Comparison of ENCODE assay signal across 25 mouse cellular contexts in the genomic region with DNA sequence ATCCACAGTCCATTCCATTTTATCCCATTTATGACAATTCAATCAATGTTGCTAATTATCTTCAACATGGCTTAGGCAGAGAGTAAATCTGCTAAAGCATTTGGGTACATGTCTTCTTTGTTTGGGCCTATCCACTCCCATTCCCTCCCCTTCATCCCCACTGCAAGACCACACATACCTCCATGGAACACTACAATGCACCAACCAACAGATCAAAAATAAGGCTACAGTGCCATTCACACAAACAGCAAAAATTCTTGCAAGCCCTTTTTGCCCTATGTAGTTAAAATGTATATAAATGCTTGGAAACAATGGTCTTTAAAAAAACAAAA.
A peak's percentile ranks its signal among the peaks of the same experiment; 100 is the strongest.
DNase-seq lines count a peak whose midpoint lies in the region; ATAC-seq lines count a peak whose summit lies in the region.
"Had no signal": no experiment of that assay in that cellular context is flagged by ENCODE, and none has a peak within 500 bp of the region (broad histone marks: within the 10 kb centered on the region; RNA-seq: fewer than 3 reads in every experiment).

No protein-coding gene starts in this region.

- no peak overlapping the region for H3K4me3 ChIP-seq in embryonic facial prominence, embryonic 11.5 days (ENCODE audit: low read depth, low read length)
- no peak overlapping the region for H3K4me3 ChIP-seq in embryonic facial prominence, embryonic 10.5 days
- H3K4me3 ChIP-seq in neural tube, embryonic 12.5 days: no peak overlapping the region
- no peak overlapping the region for H3K4me3 ChIP-seq in neural tube, embryonic 15.5 days (replicated peaks)
- no peak overlapping the region for H3K4me3 ChIP-seq in midbrain, embryonic 12.5 days
- no peak overlapping the region for H3K4me3 ChIP-seq in limb, embryonic 10.5 days
- H3K4me3 ChIP-seq: embryonic facial prominence, embryonic 12.5 days; gastrocnemius, adult 2 months; heart, embryonic 15.5 days; left cerebral cortex, adult 2 months; limb, embryonic 15.5 days; megakaryocyte, embryonic 14.5 days had no signal

- no peaks in the 10 kb centered on the region for H3K9me3 ChIP-seq in embryonic facial prominence, embryonic 11.5 days (replicated peaks; ENCODE audit: control insufficient read depth, low read length)
- H3K9me3 ChIP-seq in embryonic facial prominence, embryonic 10.5 days: no peaks in the 10 kb centered on the region
- H3K9me3 ChIP-seq in neural tube, embryonic 12.5 days: no peaks in the 10 kb centered on the region
- H3K9me3 ChIP-seq in neural tube, embryonic 15.5 days (replicated peaks): no peaks in the 10 kb centered on the region
- no peaks in the 10 kb centered on the region for H3K9me3 ChIP-seq in midbrain, embryonic 12.5 days
- no peaks in the 10 kb centered on the region for H3K9me3 ChIP-seq in limb, embryonic 10.5 days (replicated peaks)
- H3K9me3 ChIP-seq: embryonic facial prominence, embryonic 12.5 days; heart, embryonic 15.5 days; limb, embryonic 15.5 days; megakaryocyte, embryonic 14.5 days had no signal

- no peak overlapping the region for H3K9ac ChIP-seq in embryonic facial prominence, embryonic 11.5 days (replicated peaks; ENCODE audit: low read length)
- no peak overlapping the region for H3K9ac ChIP-seq in neural tube, embryonic 12.5 days
- H3K9ac ChIP-seq in neural tube, embryonic 15.5 days (replicated peaks): no peak overlapping the region
- no peak overlapping the region for H3K9ac ChIP-seq in midbrain, embryonic 12.5 days (replicated peaks)
- H3K9ac ChIP-seq: embryonic facial prominence, embryonic 12.5 days; heart, embryonic 15.5 days; limb, embryonic 15.5 days; liver, embryonic 14.5 days; lung, embryonic 14.5 days had no signal

- DNase-seq in embryonic facial prominence, embryonic 11.5 days (ENCODE audit: low spot score): no peak
- no peak for DNase-seq in embryonic facial prominence, embryonic 10.5 days (ENCODE audit: low spot score)
- DNase-seq in ovary, postnatal 14 days (ENCODE audit: low spot score): no peak
- DNase-seq in gastrocnemius, postnatal 10 days: no peak
- no peak for DNase-seq in limb, embryonic 10.5 days (ENCODE audit: low spot score)
- DNase-seq: adrenal gland, adult 8-10 months; cerebellum, adult 8-10 months; gastrocnemius, adult 2 months; heart, postnatal 36 days; kidney, adult 2 months; layer of hippocampus, adult 9-11 months; lung, embryonic 14.5 days; right cerebral cortex, postnatal 4 days; thymus, postnatal 14 days had no signal

- H3K36me3 ChIP-seq in embryonic facial prominence, embryonic 11.5 days (replicated peaks; ENCODE audit: control insufficient read depth, insufficient read depth, low read depth, low read length): no peaks in the 10 kb centered on the region
- H3K36me3 ChIP-seq in embryonic facial prominence, embryonic 10.5 days (replicated peaks): no peaks in the 10 kb centered on the region
- no peaks in the 10 kb centered on the region for H3K36me3 ChIP-seq in neural tube, embryonic 12.5 days
- H3K36me3 ChIP-seq in neural tube, embryonic 15.5 days: no peaks in the 10 kb centered on the region
- no peaks in the 10 kb centered on the region for H3K36me3 ChIP-seq in midbrain, embryonic 12.5 days
- H3K36me3 ChIP-seq in limb, embryonic 10.5 days: no peaks in the 10 kb centered on the region
- H3K36me3 ChIP-seq: embryonic facial prominence, embryonic 12.5 days; heart, embryonic 15.5 days; limb, embryonic 15.5 days had no signal

- H3K4me1 ChIP-seq in embryonic facial prominence, embryonic 11.5 days (ENCODE audit: control insufficient read depth, insufficient read depth, low read length): no peaks in the 10 kb centered on the region
- peaks cover 6% of the 10 kb centered on the region; the same call in 1 of the 2 replicates for H3K4me1 ChIP-seq in embryonic facial prominence, embryonic 10.5 days
- peaks cover 8% of the 10 kb centered on the region; the same call in 1 of the 2 replicates for H3K4me1 ChIP-seq in neural tube, embryonic 12.5 days
- H3K4me1 ChIP-seq in neural tube, embryonic 15.5 days: peaks cover 10% of the 10 kb centered on the region; the same call in 1 of the 2 replicates
- peaks cover 18% of the 10 kb centered on the region for H3K4me1 ChIP-seq in midbrain, embryonic 12.5 days
- no peaks in the 10 kb centered on the region for H3K4me1 ChIP-seq in limb, embryonic 10.5 days
- H3K4me1 ChIP-seq: embryonic facial prominence, embryonic 12.5 days; heart, embryonic 15.5 days; limb, embryonic 15.5 days; megakaryocyte, embryonic 14.5 days had no signal

- H3K4me2 ChIP-seq in embryonic facial prominence, embryonic 11.5 days (ENCODE audit: low read depth, low read length): no peak overlapping the region
- H3K4me2 ChIP-seq in neural tube, embryonic 12.5 days (replicated peaks): no peak overlapping the region
- H3K4me2 ChIP-seq in neural tube, embryonic 15.5 days: no peak overlapping the region
- H3K4me2 ChIP-seq in midbrain, embryonic 12.5 days (replicated peaks): no peak overlapping the region
- H3K4me2 ChIP-seq: embryonic facial prominence, embryonic 12.5 days; heart, embryonic 15.5 days; limb, embryonic 15.5 days; lung, embryonic 14.5 days had no signal

- 0 out of 2 replicates have a peak, but pooled peaks have one; percentile 14 for ATAC-seq in embryonic facial prominence, embryonic 11.5 days (replicated peaks; ENCODE audit: insufficient number of reproducible peaks, low FRiP score, low TSS enrichment, low read depth)
- peak; percentile 54 for ATAC-seq in neural tube, embryonic 12.5 days (ENCODE audit: low FRiP score, low read depth)
- ATAC-seq in neural tube, embryonic 15.5 days (ENCODE audit: low FRiP score): no peak
- peak; percentile 35 for ATAC-seq in midbrain, embryonic 12.5 days (ENCODE audit: low FRiP score, low read depth)
- ATAC-seq: activated CD4-positive, CD25-positive, alpha-beta regulatory T cell, adult 4 months had no signal

- no peaks in the 10 kb centered on the region for H3K27me3 ChIP-seq in embryonic facial prominence, embryonic 11.5 days (ENCODE audit: control insufficient read depth, insufficient read depth, low read length)
- H3K27me3 ChIP-seq in embryonic facial prominence, embryonic 10.5 days (replicated peaks; ENCODE audit: low read depth, poor library complexity, severe bottlenecking): no peaks in the 10 kb centered on the region
- no peaks in the 10 kb centered on the region for H3K27me3 ChIP-seq in neural tube, embryonic 12.5 days (replicated peaks)
- H3K27me3 ChIP-seq in neural tube, embryonic 15.5 days (replicated peaks): no peaks in the 10 kb centered on the region
- H3K27me3 ChIP-seq in midbrain, embryonic 12.5 days: no peaks in the 10 kb centered on the region
- no peaks in the 10 kb centered on the region for H3K27me3 ChIP-seq in limb, embryonic 10.5 days (ENCODE audit: low read depth, poor library complexity, severe bottlenecking)
- H3K27me3 ChIP-seq: embryonic facial prominence, embryonic 12.5 days; heart, embryonic 15.5 days; limb, embryonic 15.5 days; megakaryocyte, embryonic 14.5 days had no signal

- no peak overlapping the region for H3K27ac ChIP-seq in embryonic facial prominence, embryonic 11.5 days (replicated peaks; ENCODE audit: low read depth, low read length)
- no peak overlapping the region; the same call in 1 of the 2 replicates for H3K27ac ChIP-seq in embryonic facial prominence, embryonic 10.5 days (replicated peaks)
- no peak overlapping the region for H3K27ac ChIP-seq in neural tube, embryonic 12.5 days
- no peak overlapping the region for H3K27ac ChIP-seq in neural tube, embryonic 15.5 days (replicated peaks)
- H3K27ac ChIP-seq in midbrain, embryonic 12.5 days (replicated peaks): peak overlapping the region; percentile 80
- H3K27ac ChIP-seq in limb, embryonic 10.5 days: no peak overlapping the region
- H3K27ac ChIP-seq: embryonic facial prominence, embryonic 12.5 days; gastrocnemius, adult 2 months; heart, embryonic 15.5 days; kidney, postnatal 0 days; left cerebral cortex, adult 2 months; limb, embryonic 15.5 days; liver, embryonic 14.5 days had no signal
